Mouse (Mus musculus): ENCODE data around the gene Plk1. TPM values are rescaled to one million over a fixed set of nuclear protein-coding genes. Genes with fewer than 3 reads are reported as not detected.

The Plk1 gene
- polyA plus RNA-seq, 1 experiment from 2014 or later, result 19.6 TPM

- 79% methylated on average over 5 of the region's 5 CpGs for WGBS
- ATAC-seq, result no peak
- Histone ChIP-seq H3K9ac (ENCODE audit: low read depth, low read length) (no peak overlapping the region), H3K27ac (ENCODE audit: low read depth, low read length) (no peak overlapping the region), H3K4me1 (ENCODE audit: control insufficient read depth, insufficient read depth, low read depth, low read length) (no peaks in the 10 kb centered on the region), H3K4me3 (ENCODE audit: low read length) (no peak overlapping the region), H3K9me3 (ENCODE audit: control insufficient read depth, low read length) (no peaks in the 10 kb centered on the region), H3K36me3 (ENCODE audit: control insufficient read depth, insufficient read depth, low read length) (no peaks in the 10 kb centered on the region), H3K4me2 (ENCODE audit: low read length) (no peak overlapping the region), H3K27me3 (replicated peaks; ENCODE audit: control insufficient read depth, insufficient read depth, low read length) (no peaks in the 10 kb centered on the region)
These were observed 25.3 kb downstream of the Plk1 start for GRCm38 (mm10) chr7:122184569-122184968.

GRCm38 (mm10) chr7:122186043-122186442 is 26.8 kb downstream of the Plk1 start, which contains the start of gene Ern2:
Gene Ern2 (minus strand): TSS chr7:122186207.
- Histone ChIP-seq H3K4me2 (ENCODE audit: low read length) (peak within 1 kb of the TSS; percentile 46), H3K36me3 (ENCODE audit: control insufficient read depth, insufficient read depth, low read length) (no peaks in the 10 kb centered on the region), H3K9ac (ENCODE audit: low read depth, low read length) (peak within 1 kb of the TSS; percentile 27; the same call in 1 of the 2 replicates), H3K27ac (ENCODE audit: low read depth, low read length) (no peak within 1 kb of the TSS), H3K4me3 (ENCODE audit: low read length) (peak within 1 kb of the TSS; percentile 24), H3K4me1 (ENCODE audit: control insufficient read depth, insufficient read depth, low read depth, low read length) (no peaks in the 10 kb centered on the region), H3K27me3 (replicated peaks; ENCODE audit: control insufficient read depth, insufficient read depth, low read length) (no peaks in the 10 kb centered on the region), H3K9me3 (ENCODE audit: control insufficient read depth, low read length) (no peaks in the 10 kb centered on the region)
- ATAC-seq, result no peak
- WGBS, result 19% methylated on average over 16 of the region's 17 CpGs

DNA sequence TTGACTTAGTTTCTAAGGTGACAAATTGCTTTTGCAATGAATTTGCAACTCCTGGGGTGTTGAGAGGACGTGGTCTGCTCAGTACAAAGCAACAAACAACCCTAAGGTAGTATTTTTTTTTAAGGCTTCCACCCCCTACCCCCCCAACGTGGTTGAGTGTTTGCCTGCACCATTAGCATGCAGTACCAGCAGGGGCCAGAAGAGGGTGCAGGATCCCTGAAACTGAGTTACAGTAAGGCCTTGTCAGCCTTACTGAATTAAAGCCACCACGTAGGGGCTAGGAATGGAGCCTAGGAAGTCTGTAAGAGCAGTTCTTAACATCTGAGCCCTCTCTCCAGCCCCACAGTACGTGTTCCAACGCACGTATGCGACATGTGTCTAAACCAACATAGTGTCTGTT is 30.2 kb downstream of the Plk1 start:
- Histone ChIP-seq H3K36me3 (ENCODE audit: control insufficient read depth, insufficient read depth, low read length) (no peaks in the 10 kb centered on the region), H3K27ac (ENCODE audit: low read depth, low read length) (no peak overlapping the region), H3K9ac (ENCODE audit: low read depth, low read length) (no peak overlapping the region), H3K4me1 (ENCODE audit: control insufficient read depth, insufficient read depth, low read depth, low read length) (no peaks in the 10 kb centered on the region), H3K4me3 (ENCODE audit: low read length) (no peak overlapping the region), H3K27me3 (replicated peaks; ENCODE audit: control insufficient read depth, insufficient read depth, low read length) (no peaks in the 10 kb centered on the region), H3K4me2 (ENCODE audit: low read length) (no peak overlapping the region), H3K9me3 (ENCODE audit: control insufficient read depth, low read length) (no peaks in the 10 kb centered on the region)
- 26% methylated on average over 7 of the region's 7 CpGs for WGBS
- no peak for ATAC-seq

DNA sequence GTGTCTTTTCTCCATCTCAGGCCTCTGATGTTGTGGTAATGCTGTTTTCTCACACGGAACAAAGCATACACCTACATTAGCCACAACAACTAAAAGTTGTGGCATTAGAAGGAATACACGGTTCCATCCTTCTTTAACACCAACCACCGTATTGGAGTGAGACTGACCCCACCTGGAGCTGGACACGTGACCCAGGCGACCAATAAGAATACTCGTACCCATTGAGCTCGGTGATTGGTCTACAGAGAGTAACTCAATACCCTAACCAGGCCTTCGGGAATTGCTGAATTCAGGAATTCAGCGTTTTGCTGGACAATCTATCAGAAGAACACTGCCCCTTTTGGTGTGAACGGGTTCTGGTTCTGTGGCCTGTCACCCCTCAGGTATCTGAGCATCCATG is 31.9 kb downstream of the Plk1 start:
- Histone ChIP-seq H3K4me2 (ENCODE audit: low read length) (no peak overlapping the region), H3K36me3 (ENCODE audit: control insufficient read depth, insufficient read depth, low read length) (no peaks in the 10 kb centered on the region), H3K27ac (ENCODE audit: low read depth, low read length) (no peak overlapping the region), H3K4me3 (ENCODE audit: low read length) (no peak overlapping the region), H3K27me3 (replicated peaks; ENCODE audit: control insufficient read depth, insufficient read depth, low read length) (no peaks in the 10 kb centered on the region), H3K9ac (ENCODE audit: low read depth, low read length) (no peak overlapping the region), H3K9me3 (ENCODE audit: control insufficient read depth, low read length) (peaks cover 2% of the 10 kb centered on the region; the same call in 1 of the 2 replicates), H3K4me1 (ENCODE audit: control insufficient read depth, insufficient read depth, low read depth, low read length) (no peaks in the 10 kb centered on the region)
- no peak for ATAC-seq
- 70% methylated on average over 10 of the region's 10 CpGs for WGBS

- H3K36me3 ChIP-seq (ENCODE audit: control insufficient read depth, insufficient read depth, low read length), result no peaks in the 10 kb centered on the region
- peaks cover 2% of the 10 kb centered on the region; the same call in 1 of the 2 replicates for H3K9me3 ChIP-seq (ENCODE audit: control insufficient read depth, low read length)
- ATAC-seq, result no peak
- H3K9ac ChIP-seq (ENCODE audit: low read depth, low read length), result no peak overlapping the region
- no peaks in the 10 kb centered on the region for H3K27me3 ChIP-seq (replicated peaks; ENCODE audit: control insufficient read depth, insufficient read depth, low read length)
- H3K4me3 ChIP-seq (ENCODE audit: low read length), result no peak overlapping the region
- no peak overlapping the region for H3K27ac ChIP-seq (ENCODE audit: low read depth, low read length)
- no peak overlapping the region for H3K4me2 ChIP-seq (ENCODE audit: low read length)
- H3K4me1 ChIP-seq (ENCODE audit: control insufficient read depth, insufficient read depth, low read depth, low read length), result no peaks in the 10 kb centered on the region
These were observed 34.7 kb downstream of the Plk1 start for GRCm38 (mm10) chr7:122193919-122194318.

- peaks cover 2% of the 10 kb centered on the region; the same call in 1 of the 2 replicates for H3K9me3 ChIP-seq (ENCODE audit: control insufficient read depth, low read length)
- H3K4me3 ChIP-seq (ENCODE audit: low read length), result no peak overlapping the region
- H3K4me2 ChIP-seq (ENCODE audit: low read length), result no peak overlapping the region
- H3K36me3 ChIP-seq (ENCODE audit: control insufficient read depth, insufficient read depth, low read length), result no peaks in the 10 kb centered on the region
- no peak overlapping the region for H3K9ac ChIP-seq (ENCODE audit: low read depth, low read length)
- H3K27me3 ChIP-seq (replicated peaks; ENCODE audit: control insufficient read depth, insufficient read depth, low read length), result no peaks in the 10 kb centered on the region
- WGBS, result 90% methylated on average over 9 of the region's 9 CpGs
- H3K27ac ChIP-seq (ENCODE audit: low read depth, low read length), result no peak overlapping the region
- no peaks in the 10 kb centered on the region for H3K4me1 ChIP-seq (ENCODE audit: control insufficient read depth, insufficient read depth, low read depth, low read length)
- ATAC-seq, result no peak
These were observed 37.5 kb downstream of the Plk1 start for GRCm38 (mm10) chr7:122196771-122197170.

GRCm38 (mm10) chr7:122197306-122197705 is 38.1 kb downstream of the Plk1 start:
- WGBS, result 40% methylated on average over 4 of the region's 4 CpGs
- ATAC-seq, result no peak
- Histone ChIP-seq H3K9ac (ENCODE audit: low read depth, low read length) (no peak overlapping the region), H3K4me1 (ENCODE audit: control insufficient read depth, insufficient read depth, low read depth, low read length) (no peaks in the 10 kb centered on the region), H3K9me3 (ENCODE audit: control insufficient read depth, low read length) (peaks cover 2% of the 10 kb centered on the region; the same call in 1 of the 2 replicates), H3K27me3 (replicated peaks; ENCODE audit: control insufficient read depth, insufficient read depth, low read length) (no peaks in the 10 kb centered on the region), H3K4me3 (ENCODE audit: low read length) (no peak overlapping the region), H3K4me2 (ENCODE audit: low read length) (no peak overlapping the region), H3K36me3 (ENCODE audit: control insufficient read depth, insufficient read depth, low read length) (no peaks in the 10 kb centered on the region), H3K27ac (ENCODE audit: low read depth, low read length) (no peak overlapping the region)

- no peak overlapping the region for H3K9ac ChIP-seq (ENCODE audit: low read depth, low read length)
- H3K4me3 ChIP-seq (ENCODE audit: low read length), result no peak overlapping the region
- no peaks in the 10 kb centered on the region for H3K36me3 ChIP-seq (ENCODE audit: control insufficient read depth, insufficient read depth, low read length)
- H3K9me3 ChIP-seq (ENCODE audit: control insufficient read depth, low read length), result peaks cover 2% of the 10 kb centered on the region; the same call in 1 of the 2 replicates
- no peaks in the 10 kb centered on the region for H3K27me3 ChIP-seq (replicated peaks; ENCODE audit: control insufficient read depth, insufficient read depth, low read length)
- no peak overlapping the region for H3K27ac ChIP-seq (ENCODE audit: low read depth, low read length)
- WGBS, result 36% methylated on average over 5 of the region's 5 CpGs
- no peak overlapping the region for H3K4me2 ChIP-seq (ENCODE audit: low read length)
- no peaks in the 10 kb centered on the region for H3K4me1 ChIP-seq (ENCODE audit: control insufficient read depth, insufficient read depth, low read depth, low read length)
- no peak for ATAC-seq
These were observed 40.1 kb downstream of the Plk1 start for GRCm38 (mm10) chr7:122199296-122199695.

DNA sequence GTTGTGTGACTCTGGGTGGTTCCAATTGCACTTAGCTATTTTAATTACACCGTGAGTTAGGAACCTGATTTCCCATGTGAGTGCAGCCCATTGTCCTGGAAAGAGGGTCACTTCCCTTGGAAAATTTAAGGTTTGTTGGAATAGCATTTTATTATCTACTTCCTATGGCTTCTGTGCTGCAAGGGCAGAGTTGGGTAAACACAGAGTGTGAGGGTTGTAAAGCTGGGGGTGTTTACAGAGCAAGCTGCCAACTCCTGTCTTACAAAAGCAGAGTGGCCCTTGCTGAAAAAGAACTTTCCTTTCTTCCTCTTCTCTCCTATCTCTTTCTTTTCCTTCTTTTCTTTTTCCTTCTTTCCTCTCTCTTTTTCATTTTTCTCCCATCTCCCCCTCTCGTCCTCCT is 44.7 kb downstream of the Plk1 start:
- no peak overlapping the region for H3K9ac ChIP-seq (ENCODE audit: low read depth, low read length)
- H3K9me3 ChIP-seq (ENCODE audit: control insufficient read depth, low read length), result no peaks in the 10 kb centered on the region
- H3K27me3 ChIP-seq (replicated peaks; ENCODE audit: control insufficient read depth, insufficient read depth, low read length), result no peaks in the 10 kb centered on the region
- H3K36me3 ChIP-seq (ENCODE audit: control insufficient read depth, insufficient read depth, low read length), result no peaks in the 10 kb centered on the region
- WGBS, result 58% methylated on average over 2 of the region's 2 CpGs
- ATAC-seq, result no peak
- no peaks in the 10 kb centered on the region for H3K4me1 ChIP-seq (ENCODE audit: control insufficient read depth, insufficient read depth, low read depth, low read length)
- no peak overlapping the region for H3K27ac ChIP-seq (ENCODE audit: low read depth, low read length)
- H3K4me3 ChIP-seq (ENCODE audit: low read length), result no peak overlapping the region
- H3K4me2 ChIP-seq (ENCODE audit: low read length), result no peak overlapping the region

- Histone ChIP-seq H3K9ac (ENCODE audit: low read depth, low read length) (no peak overlapping the region), H3K27ac (ENCODE audit: low read depth, low read length) (no peak overlapping the region), H3K27me3 (replicated peaks; ENCODE audit: control insufficient read depth, insufficient read depth, low read length) (no peaks in the 10 kb centered on the region), H3K4me2 (ENCODE audit: low read length) (no peak overlapping the region), H3K4me1 (ENCODE audit: control insufficient read depth, insufficient read depth, low read depth, low read length) (no peaks in the 10 kb centered on the region), H3K9me3 (ENCODE audit: control insufficient read depth, low read length) (no peaks in the 10 kb centered on the region), H3K4me3 (ENCODE audit: low read length) (no peak overlapping the region), H3K36me3 (ENCODE audit: control insufficient read depth, insufficient read depth, low read length) (no peaks in the 10 kb centered on the region)
- no peak for ATAC-seq
- 90% methylated on average over 2 of the region's 2 CpGs for whole genome bisulfite sequencing
These were observed 46.9 kb downstream of the Plk1 start for GRCm38 (mm10) chr7:122206121-122206520.
